In the genomic region with DNA sequence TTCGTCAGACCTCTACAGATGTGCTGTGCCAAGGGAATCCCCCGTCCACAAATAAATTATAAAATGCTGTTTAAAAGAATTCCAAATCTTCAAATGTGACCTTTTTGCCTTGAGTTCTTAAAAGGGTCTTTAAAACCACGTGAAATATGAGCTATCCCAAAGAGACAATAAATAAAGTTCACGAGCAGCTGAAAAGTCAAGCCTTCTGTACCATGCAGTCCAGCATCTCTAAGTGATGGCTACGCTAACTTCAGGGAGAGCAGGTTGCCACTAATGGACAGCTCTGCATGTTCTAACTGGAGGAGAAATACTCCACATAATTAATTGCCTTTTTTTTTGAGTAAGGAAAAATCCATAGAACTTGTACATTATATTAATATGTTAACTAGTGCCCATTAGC, we compare ENCODE assay signal across 25 mouse cellular contexts.
A peak's percentile ranks its signal among the peaks of the same experiment; 100 is the strongest.
DNase-seq lines count a peak whose midpoint lies in the region; ATAC-seq and TF ChIP-seq lines count a peak whose summit lies in the region.
"Had no signal": no experiment of that assay in that cellular context is flagged by ENCODE, and none has a peak within 500 bp of the region (broad histone marks: within the 10 kb centered on the region; RNA-seq: fewer than 3 reads in every experiment).

No protein-coding gene starts in this region.

- DNase-seq in forelimb bud, embryonic 11.5 days (ENCODE audit: low read depth, low spot score): peak; percentile 12
- DNase-seq in limb, embryonic 14.5 days (ENCODE audit: low spot score): peak; percentile 40
- DNase-seq in left cerebral cortex, postnatal 14 days (ENCODE audit: low spot score in 2 of 2): no peak
- DNase-seq: adrenal gland, adult 8-10 months; adrenal gland, postnatal 25 days; cerebellum, adult 11-12 months; cerebellum, adult 8-10 months; cerebellum, postnatal 10 days; cerebellum, postnatal 36 days; forebrain, postnatal 0 days; gastrocnemius, postnatal 25 days; heart, adult 18-20 months; heart, postnatal 10 days; heart, postnatal 36 days had no signal

- no peak for TF ChIP-seq POLR2A in limb, embryonic 14.5 days (IDR thresholded peaks at IDR 0.05; ENCODE audit: borderline replicate concordance, extremely low read depth, insufficient read depth, insufficient read length)

- H3K4me2 ChIP-seq in neural tube, embryonic 14.5 days (ENCODE audit: low read depth, low read length): no peak overlapping the region
- H3K4me2 ChIP-seq in neural tube, embryonic 15.5 days: no peak overlapping the region
- no peak overlapping the region for H3K4me2 ChIP-seq in limb, embryonic 14.5 days (replicated peaks; ENCODE audit: low read depth, low read length, severe bottlenecking)
- H3K4me2 ChIP-seq: heart, embryonic 12.5 days; heart, embryonic 15.5 days; hindbrain, embryonic 13.5 days had no signal

- H3K4me1 ChIP-seq in neural tube, embryonic 14.5 days (ENCODE audit: control insufficient read depth, insufficient read depth, low read length): no peaks in the 10 kb centered on the region
- no peaks in the 10 kb centered on the region for H3K4me1 ChIP-seq in neural tube, embryonic 15.5 days
- peaks cover 5% of the 10 kb centered on the region; the same call in 1 of the 2 replicates for H3K4me1 ChIP-seq in limb, embryonic 14.5 days (ENCODE audit: control insufficient read depth, insufficient read depth, low read length)
- H3K4me1 ChIP-seq: heart, embryonic 12.5 days; heart, embryonic 15.5 days; hindbrain, embryonic 10.5 days; hindbrain, embryonic 13.5 days had no signal

- H3K27me3 ChIP-seq in neural tube, embryonic 14.5 days (ENCODE audit: control insufficient read depth, insufficient read depth, low read length): no peaks in the 10 kb centered on the region
- no peaks in the 10 kb centered on the region for H3K27me3 ChIP-seq in neural tube, embryonic 15.5 days (replicated peaks)
- H3K27me3 ChIP-seq in limb, embryonic 14.5 days (ENCODE audit: control insufficient read depth, insufficient read depth, low read length): no peaks in the 10 kb centered on the region
- H3K27me3 ChIP-seq: heart, embryonic 12.5 days; heart, embryonic 15.5 days; hindbrain, embryonic 13.5 days had no signal

- WGBS in neural tube, embryonic 14.5 days: 61% methylated on average over 5 of the region's 5 CpGs
- WGBS in neural tube, embryonic 15.5 days: 64% methylated on average over 5 of the region's 5 CpGs
- WGBS in limb, embryonic 14.5 days: 20% methylated on average over 5 of the region's 5 CpGs

- no peaks in the 10 kb centered on the region for H3K36me3 ChIP-seq in neural tube, embryonic 14.5 days (ENCODE audit: control insufficient read depth, insufficient read depth, low read length)
- no peaks in the 10 kb centered on the region for H3K36me3 ChIP-seq in neural tube, embryonic 15.5 days
- no peaks in the 10 kb centered on the region for H3K36me3 ChIP-seq in limb, embryonic 14.5 days (ENCODE audit: control insufficient read depth, insufficient read depth, low read length)
- H3K36me3 ChIP-seq: heart, embryonic 12.5 days; heart, embryonic 15.5 days; hindbrain, embryonic 10.5 days; hindbrain, embryonic 13.5 days had no signal

- H3K4me3 ChIP-seq in neural tube, embryonic 14.5 days (ENCODE audit: low read depth, low read length): no peak overlapping the region
- H3K4me3 ChIP-seq in neural tube, embryonic 15.5 days (replicated peaks): no peak overlapping the region
- no peak overlapping the region for H3K4me3 ChIP-seq in limb, embryonic 14.5 days (replicated peaks; ENCODE audit: low read length)
- H3K4me3 ChIP-seq: heart, embryonic 12.5 days; heart, embryonic 15.5 days; hindbrain, embryonic 10.5 days; hindbrain, embryonic 13.5 days had no signal

- ATAC-seq in neural tube, embryonic 14.5 days (ENCODE audit: low read depth): peak; percentile 24; the same call in 1 of the 2 replicates
- ATAC-seq in neural tube, embryonic 15.5 days (ENCODE audit: low FRiP score): no peak
- ATAC-seq in limb, embryonic 14.5 days (ENCODE audit: low FRiP score, low read depth): peak; percentile 31; the same call in 1 of the 2 replicates
- ATAC-seq in erythroblast, adult 5-6 weeks (replicated peaks; ENCODE audit: low FRiP score, poor library complexity, severe bottlenecking): no peak
- ATAC-seq: activated CD4-positive, CD25-positive, alpha-beta regulatory T cell, adult 4 months; forebrain, embryonic 14.5 days; forebrain, postnatal 0 days; hindbrain, embryonic 16.5 days; inflammation-experienced regulatory T-cells, adult 6 months had no signal

- no peak overlapping the region for H3K27ac ChIP-seq in neural tube, embryonic 14.5 days (ENCODE audit: low read depth, low read length)
- no peak overlapping the region for H3K27ac ChIP-seq in neural tube, embryonic 15.5 days (replicated peaks)
- no peak overlapping the region for H3K27ac ChIP-seq in limb, embryonic 14.5 days (replicated peaks; ENCODE audit: low read depth, low read length)
- H3K27ac ChIP-seq: heart, embryonic 15.5 days; hindbrain, embryonic 10.5 days; hindbrain, embryonic 13.5 days had no signal

- H3K9me3 ChIP-seq in neural tube, embryonic 14.5 days (ENCODE audit: control insufficient read depth, low read length): no peaks in the 10 kb centered on the region
- H3K9me3 ChIP-seq in neural tube, embryonic 15.5 days (replicated peaks): no peaks in the 10 kb centered on the region
- H3K9me3 ChIP-seq in limb, embryonic 14.5 days (ENCODE audit: control insufficient read depth, low read length): no peaks in the 10 kb centered on the region
- H3K9me3 ChIP-seq: heart, embryonic 12.5 days; heart, embryonic 15.5 days; hindbrain, embryonic 10.5 days; hindbrain, embryonic 13.5 days had no signal

- no peak overlapping the region for H3K9ac ChIP-seq in neural tube, embryonic 14.5 days (replicated peaks; ENCODE audit: low read depth, low read length)
- H3K9ac ChIP-seq in neural tube, embryonic 15.5 days (replicated peaks): no peak overlapping the region
- no peak overlapping the region for H3K9ac ChIP-seq in limb, embryonic 14.5 days (ENCODE audit: low read depth, low read length, severe bottlenecking)
- H3K9ac ChIP-seq: forebrain, postnatal 0 days; heart, embryonic 12.5 days; heart, embryonic 15.5 days; hindbrain, embryonic 13.5 days had no signal

- intact Hi-C loops in left cerebral cortex, postnatal 14 days (cut with DNase I): no loop called here

Comparison
In these comparisons a context has a peak if more than half of its experiments do, and no peak if none do; other contexts are left out.
1. ATAC-seq: peak in neural tube, embryonic 14.5 days (single experiment) and limb, embryonic 14.5 days (single experiment); none in neural tube, embryonic 15.5 days (single experiment) and erythroblast, adult 5-6 weeks (single experiment).
2. DNase-seq: peak in forelimb bud, embryonic 11.5 days (single experiment) and limb, embryonic 14.5 days (single experiment); none in left cerebral cortex, postnatal 14 days (0 of 2).